Mouse (Mus musculus) lung, postnatal 0 days (tissue): ENCODE results near the gene Robo1. TPM values are rescaled to one million over a fixed set of nuclear protein-coding genes. Genes with fewer than 3 reads are reported as not detected.

ENCODE experiments used
- ATAC-seq: fragments of 200-750 bp; cut with Nextera tagmentation; 2 replicates; pipeline ENCODE4 v1.8.0; 2017; ENCODE audit warnings: moderate library complexity
- DNase-seq: peaks from one replicate; pipeline ENCODE4 v3.0.0-alpha.2; 2016; ENCODE audit warnings: low spot score
- H3K27ac ChIP-seq: fragments of 300-500 bp; sonication (generic); 2 replicates; pipeline ENCODE4 v1.5.1; 2014; ENCODE audit warnings: antibody characterized with exemption, mild to moderate bottlenecking, low read length, mixed read lengths
- H3K27me3 ChIP-seq: fragments of 300-500 bp; sonication (generic); replicated peaks from 2 replicates; pipeline ENCODE4 v1.6.1; 2014; ENCODE audit warnings: low read length, mixed read lengths; ENCODE audit not compliant: insufficient read depth
- H3K36me3 ChIP-seq: fragments of 300-500 bp; sonication (generic); 2 replicates; pipeline ENCODE4 v1.6.1; 2014; ENCODE audit warnings: low read length, mixed read lengths; ENCODE audit not compliant: insufficient read depth
- H3K4me1 ChIP-seq: fragments of 300-500 bp; sonication (generic); 2 replicates; pipeline ENCODE4 v1.6.1; 2014; ENCODE audit warnings: antibody characterized with exemption, low read depth, low read length, mixed read lengths; ENCODE audit not compliant: insufficient read depth
- H3K4me2 ChIP-seq: fragments of 300-500 bp; sonication (generic); replicated peaks from 2 replicates; pipeline ENCODE4 v1.6.1; 2014; ENCODE audit warnings: low read depth, mild to moderate bottlenecking, low read length, moderate library complexity, mixed read lengths
- H3K4me3 ChIP-seq: fragments of 300-500 bp; sonication (generic); 2 replicates; pipeline ENCODE4 v1.5.1; 2014; ENCODE audit warnings: low read depth, low read length
- H3K9ac ChIP-seq: fragments of 300-500 bp; sonication (generic); replicated peaks from 2 replicates; pipeline ENCODE4 v1.6.1; 2014; ENCODE audit warnings: low read depth, mild to moderate bottlenecking
- H3K9me3 ChIP-seq: fragments of 300-500 bp; sonication (generic); 2 replicates; pipeline ENCODE4 v1.6.1; 2016; ENCODE audit warnings: low read length, mixed read lengths
- CTCF ChIP-seq: IDR thresholded peaks from 2 replicates; pipeline ENCODE4 v1.5.1; 2016; ENCODE audit warnings: antibody characterized with exemption, mild to moderate bottlenecking
- EP300 ChIP-seq: IDR thresholded peaks from 2 replicates; pipeline ENCODE4 v1.6.1; 2016; ENCODE audit warnings: antibody characterized with exemption, mild to moderate bottlenecking, control low read depth
- WGBS: fragments of 180-500 bp; shearing (Covaris S2); extraction: QIAGEN DNeasy Blood & Tissue Kit; methylation state at CpG from one replicate; pipeline ENCODE4 v1.1.7; 2014; 5-methylcytosine and 5-hydroxymethylcytosine counted together
- polyA plus RNA-seq: library from polyadenylated mRNA; unstranded; fragments of >200 nt; fragmentation: Nextera tagmentation; extraction: Ambion mirVana; gene quantifications from 2 replicates; pipeline ENCODE4 v1.2.1, GENCODE M21; 2015

The Robo1 gene
- polyA plus RNA-seq, 1 experiment from 2014 or later, result 7.0 TPM

DNA sequence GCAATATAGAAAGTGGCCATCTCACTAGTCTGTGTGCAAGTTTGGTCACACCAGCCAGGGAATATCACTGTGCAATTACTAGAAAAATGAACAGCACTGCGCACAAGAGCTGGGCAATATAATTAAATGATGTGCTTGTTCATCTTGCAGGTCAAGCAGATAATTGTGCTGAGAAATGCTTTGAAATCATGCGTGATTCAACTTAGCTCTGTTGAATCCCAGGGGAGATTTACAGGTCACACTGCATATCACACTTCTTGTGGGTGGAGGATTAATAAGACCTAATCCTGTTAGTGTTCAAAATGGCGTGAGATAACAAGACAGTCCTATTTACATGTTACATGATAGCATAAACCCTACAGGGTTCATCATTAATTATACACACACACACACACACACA is 157.6 kb downstream of the Robo1 start:
- Histone ChIP-seq H3K27ac (no peak overlapping the region), H3K9ac (no peak overlapping the region), H3K4me3 (no peak overlapping the region), H3K4me2 (no peak overlapping the region), H3K27me3 (no peaks in the 10 kb centered on the region), H3K9me3 (no peaks in the 10 kb centered on the region), H3K4me1 (no peaks in the 10 kb centered on the region), H3K36me3 (no peaks in the 10 kb centered on the region)
- TF ChIP-seq CTCF (no peak), EP300 (no peak)
- ATAC-seq (no peak), DNase-seq (no peak)
- WGBS, result 80% methylated on average over 3 of the region's 3 CpGs

DNA sequence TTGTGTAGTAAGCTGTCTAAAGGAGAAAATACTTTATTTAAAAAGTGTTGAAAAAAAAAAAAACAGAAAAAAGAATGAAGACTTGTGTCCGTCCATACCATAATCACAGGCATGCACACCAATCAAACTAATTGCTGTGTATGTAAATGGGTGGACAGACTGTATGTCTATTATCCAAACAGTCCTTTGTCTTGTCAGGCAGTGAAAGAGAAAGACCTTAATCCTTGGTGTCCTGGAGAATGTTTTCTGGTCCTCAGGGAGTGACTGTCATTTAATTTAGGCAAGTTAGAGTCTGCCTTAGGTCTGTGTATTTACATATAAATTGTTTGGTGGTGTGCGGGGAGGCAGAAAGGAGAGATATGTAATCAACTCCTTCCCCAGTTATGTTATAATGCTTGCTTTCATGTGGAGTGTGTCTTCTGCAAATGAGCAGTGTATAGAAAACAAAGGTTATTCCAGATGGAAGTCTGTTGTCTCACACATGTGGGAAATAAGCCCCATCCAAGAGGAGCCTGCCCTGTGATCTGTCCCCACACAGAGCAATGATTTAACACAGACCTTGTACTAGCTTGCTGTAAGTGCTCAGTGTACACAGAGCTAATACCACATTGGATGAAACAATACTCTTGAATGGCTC is 162.0 kb downstream of the Robo1 start:
- TF ChIP-seq EP300 (no peak), CTCF (no peak)
- no peak overlapping the region for H3K9ac ChIP-seq
- H3K36me3 ChIP-seq, result no peaks in the 10 kb centered on the region
- no peaks in the 10 kb centered on the region for H3K9me3 ChIP-seq
- no peak for ATAC-seq
- no peak overlapping the region for H3K27ac ChIP-seq
- H3K4me3 ChIP-seq, result no peak overlapping the region
- H3K4me1 ChIP-seq, result no peaks in the 10 kb centered on the region
- H3K27me3 ChIP-seq, result no peaks in the 10 kb centered on the region
- H3K4me2 ChIP-seq, result no peak overlapping the region
- 59% methylated on average over 2 of the region's 2 CpGs for WGBS
- no peak for DNase-seq

DNA sequence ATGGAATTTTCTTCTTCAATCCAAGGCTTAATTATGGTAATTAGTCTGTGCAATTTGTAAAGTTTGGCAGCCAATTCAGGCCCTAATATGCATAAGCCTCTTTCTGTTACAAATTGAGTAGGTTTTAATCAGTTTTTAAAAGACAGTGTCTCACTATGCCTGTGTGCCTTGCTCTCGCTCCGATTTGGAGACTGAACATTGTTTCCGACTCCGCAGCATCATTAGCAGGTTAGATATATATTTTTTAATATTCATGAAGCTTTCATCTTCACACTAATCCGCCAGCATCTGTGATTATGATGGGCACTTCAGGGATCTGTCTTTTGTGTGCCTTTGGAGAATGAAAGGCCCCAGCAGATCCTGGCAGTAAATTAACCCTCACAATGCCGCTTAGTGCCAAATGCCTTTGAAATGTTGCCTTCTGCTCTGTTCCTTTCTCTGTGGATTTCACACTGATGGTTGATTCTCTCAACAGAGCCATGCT is 202.7 kb downstream of the Robo1 start:
- DNase-seq (no peak), ATAC-seq (no peak)
- Histone ChIP-seq H3K4me1 (no peaks in the 10 kb centered on the region), H3K27me3 (no peaks in the 10 kb centered on the region), H3K4me2 (no peak overlapping the region), H3K9me3 (no peaks in the 10 kb centered on the region), H3K36me3 (no peaks in the 10 kb centered on the region), H3K4me3 (no peak overlapping the region), H3K27ac (no peak overlapping the region), H3K9ac (no peak overlapping the region)
- WGBS, result 59% methylated on average over 6 of the region's 6 CpGs
- no peak for TF ChIP-seq CTCF
- no peak for TF ChIP-seq EP300

DNA sequence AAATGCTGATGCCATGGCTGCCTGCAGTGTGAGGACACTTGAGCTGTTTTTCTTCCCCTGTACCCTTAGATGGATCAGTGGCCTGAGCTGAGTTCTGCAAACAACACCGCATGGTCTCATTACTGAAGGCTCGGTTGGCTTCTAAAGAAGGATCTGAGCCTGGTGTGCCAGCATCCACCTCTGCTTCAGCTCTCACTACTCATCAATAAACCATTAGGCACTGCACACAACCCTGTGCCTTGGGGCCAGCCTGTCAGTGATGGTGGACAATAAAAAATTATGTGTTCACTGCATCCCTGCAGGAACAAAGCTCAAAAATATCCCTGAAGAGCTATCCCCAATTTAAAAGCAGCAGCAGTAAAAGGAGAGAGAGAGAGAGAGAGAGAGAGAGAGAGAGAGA is 223.2 kb downstream of the Robo1 start:
- ATAC-seq, result no peak

DNA sequence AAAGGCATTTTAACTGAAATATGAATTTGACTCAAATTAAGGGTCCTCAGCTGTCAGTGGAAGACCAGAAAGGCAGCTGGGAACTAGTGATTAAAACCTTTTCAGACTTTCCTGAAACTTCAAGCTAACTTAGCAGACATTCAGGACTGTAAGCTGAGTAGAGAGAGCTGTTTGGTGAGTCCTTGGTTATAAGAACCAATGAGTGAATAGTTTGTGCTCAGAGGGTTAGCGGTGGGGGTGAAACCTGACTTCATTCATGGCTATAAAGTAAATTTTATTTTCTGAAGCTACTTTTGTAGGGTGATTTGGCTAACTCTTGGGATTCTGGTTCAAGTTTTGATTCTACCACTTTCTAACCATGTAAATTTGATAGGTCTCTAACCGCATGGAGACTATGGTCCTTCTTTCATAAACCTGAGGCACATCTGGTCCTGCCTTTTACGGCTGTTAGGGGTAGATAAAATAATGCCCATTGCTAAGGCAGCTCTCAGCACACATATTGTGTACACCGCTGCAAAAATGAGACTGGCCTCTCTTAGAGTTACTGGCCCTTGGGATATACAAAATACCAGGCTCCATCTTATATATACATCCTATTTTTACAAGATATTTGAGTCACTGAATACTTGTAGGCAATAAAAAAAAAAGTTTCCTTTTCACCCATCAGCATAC is 225.9 kb downstream of the Robo1 start:
- Histone ChIP-seq H3K4me1 (no peaks in the 10 kb centered on the region), H3K9me3 (no peaks in the 10 kb centered on the region), H3K4me2 (no peak overlapping the region), H3K4me3 (no peak overlapping the region), H3K36me3 (no peaks in the 10 kb centered on the region), H3K27me3 (no peaks in the 10 kb centered on the region), H3K27ac (no peak overlapping the region), H3K9ac (no peak overlapping the region)
- DNase-seq (no peak), ATAC-seq (no peak)
- 92% methylated on average over 4 of the region's 4 CpGs for WGBS
- TF ChIP-seq EP300 (no peak), CTCF (no peak)

More for the DNA sequence above, 223.2 kb downstream of the Robo1 start:
- Histone ChIP-seq H3K4me1 (no peaks in the 10 kb centered on the region), H3K27me3 (no peaks in the 10 kb centered on the region), H3K9ac (no peak overlapping the region), H3K9me3 (no peaks in the 10 kb centered on the region), H3K27ac (no peak overlapping the region), H3K4me3 (no peak overlapping the region), H3K36me3 (no peaks in the 10 kb centered on the region), H3K4me2 (no peak overlapping the region)
- DNase-seq, result no peak
- TF ChIP-seq EP300 (no peak), CTCF (no peak)
- WGBS, result 59% methylated on average over 2 of the region's 2 CpGs

DNA sequence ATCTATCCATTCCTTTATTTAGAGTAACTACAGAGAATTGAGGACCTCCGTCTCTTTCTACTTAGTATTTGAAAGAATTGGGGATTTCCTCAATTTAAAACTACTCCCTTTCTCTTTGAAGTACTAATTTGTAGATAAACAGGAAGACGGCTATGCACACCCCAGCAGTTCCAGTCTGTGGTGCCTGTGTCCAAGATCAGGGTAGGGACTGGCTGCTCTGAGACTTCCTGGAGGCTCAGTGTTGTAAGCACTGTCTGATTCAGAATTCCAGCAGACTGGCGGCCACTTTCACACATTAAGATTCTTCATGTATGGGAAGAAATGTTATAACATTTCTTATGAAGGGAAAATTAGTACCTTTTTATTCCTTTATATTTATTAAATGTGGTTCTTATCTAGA is 230.1 kb downstream of the Robo1 start:
- no peaks in the 10 kb centered on the region for H3K4me1 ChIP-seq
- 39% methylated on average over 3 of the region's 3 CpGs for WGBS
- no peak overlapping the region for H3K27ac ChIP-seq
- no peaks in the 10 kb centered on the region for H3K27me3 ChIP-seq
- H3K9me3 ChIP-seq, result no peaks in the 10 kb centered on the region
- H3K4me2 ChIP-seq, result no peak overlapping the region
- H3K9ac ChIP-seq, result no peak overlapping the region
- no peaks in the 10 kb centered on the region for H3K36me3 ChIP-seq
- no peak for ATAC-seq
- H3K4me3 ChIP-seq, result no peak overlapping the region
- TF ChIP-seq CTCF (no peak), EP300 (no peak)
- DNase-seq, result no peak
